Mouse (Mus musculus): ENCODE results near the gene Dhcr7.

Gene Dhcr7

GRCm38 (mm10) chr7:143833581-143834190 is 10.7 kb downstream of the Dhcr7 start:
- no peak for DNase-seq

GRCm38 (mm10) chr7:143834316-143834715 is 11.4 kb downstream of the Dhcr7 start:
- no peak for DNase-seq

DNA sequence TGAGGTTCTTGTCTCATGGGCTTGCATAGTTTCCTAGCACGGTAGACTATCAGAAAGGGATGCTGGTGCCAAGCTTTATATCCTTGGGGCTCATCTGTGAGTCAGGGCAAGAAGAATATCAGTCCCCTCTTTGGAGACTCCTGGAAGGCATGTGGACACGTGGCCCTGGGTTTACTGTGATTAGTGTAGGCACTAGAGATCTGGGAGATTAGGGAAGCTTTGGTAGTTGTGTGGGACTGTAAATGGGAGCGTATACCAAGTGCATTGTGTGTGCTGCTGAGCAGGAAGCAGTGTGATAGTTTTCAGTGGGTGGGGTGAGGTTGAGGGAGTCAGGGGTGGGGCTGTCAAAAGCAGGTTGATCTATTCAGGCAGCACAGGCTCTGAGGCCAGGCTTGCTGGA is 12.0 kb downstream of the Dhcr7 start:
- no peak for DNase-seq

DNA sequence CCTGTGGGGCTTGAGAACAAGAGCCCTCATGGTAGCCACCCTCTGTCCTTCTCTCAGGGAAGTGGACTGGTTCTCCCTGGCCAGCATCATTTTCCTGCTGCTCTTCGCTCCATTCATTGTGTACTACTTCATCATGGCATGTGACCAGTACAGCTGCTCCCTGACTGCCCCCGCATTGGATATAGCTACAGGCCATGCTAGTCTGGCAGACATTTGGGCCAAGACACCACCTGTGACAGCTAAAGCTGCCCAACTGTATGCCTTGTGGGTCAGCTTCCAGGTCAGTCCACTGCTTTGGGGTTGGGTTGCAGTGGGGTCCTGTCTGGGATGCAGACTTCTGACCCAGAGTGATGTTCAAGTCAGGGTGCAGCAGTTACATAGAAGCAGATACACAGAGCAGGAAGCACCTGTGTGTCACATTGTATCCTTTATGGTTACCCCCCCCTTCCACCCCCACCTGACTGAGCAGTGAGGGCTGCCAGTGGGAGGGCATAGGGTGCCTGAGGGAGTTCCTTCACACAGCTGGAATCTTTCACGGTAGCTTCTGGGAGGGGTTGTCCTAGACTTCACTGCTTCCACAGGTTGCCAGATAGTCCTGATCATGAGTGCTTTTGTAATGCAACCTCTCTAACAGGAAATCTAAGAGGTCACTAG is 14.9 kb downstream of the Dhcr7 start:
- DNase-seq = no peak

DNA sequence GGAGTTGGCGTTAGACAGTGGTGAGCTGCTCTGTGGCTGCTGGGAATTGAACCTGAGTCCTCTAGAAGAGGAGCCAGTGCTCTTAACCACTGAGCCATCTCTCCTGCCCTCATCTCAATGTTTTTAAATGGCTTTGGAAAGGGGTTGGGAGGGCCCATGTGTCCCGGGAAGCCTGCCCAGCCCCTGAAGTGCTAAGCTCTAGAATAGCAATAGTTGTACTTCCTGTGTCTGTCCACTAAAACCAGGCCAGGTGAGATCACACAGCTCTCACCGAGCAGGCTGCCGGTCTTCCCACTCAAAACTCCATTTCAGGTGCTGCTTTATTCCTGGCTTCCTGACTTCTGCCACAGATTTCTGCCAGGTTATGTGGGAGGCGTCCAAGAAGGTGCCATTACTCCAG is 17.2 kb downstream of the Dhcr7 start:
- DNase-seq = no peak

- no peak for DNase-seq
These were observed 18.4 kb downstream of the Dhcr7 start for GRCm38 (mm10) chr7:143841301-143841700.

DNA sequence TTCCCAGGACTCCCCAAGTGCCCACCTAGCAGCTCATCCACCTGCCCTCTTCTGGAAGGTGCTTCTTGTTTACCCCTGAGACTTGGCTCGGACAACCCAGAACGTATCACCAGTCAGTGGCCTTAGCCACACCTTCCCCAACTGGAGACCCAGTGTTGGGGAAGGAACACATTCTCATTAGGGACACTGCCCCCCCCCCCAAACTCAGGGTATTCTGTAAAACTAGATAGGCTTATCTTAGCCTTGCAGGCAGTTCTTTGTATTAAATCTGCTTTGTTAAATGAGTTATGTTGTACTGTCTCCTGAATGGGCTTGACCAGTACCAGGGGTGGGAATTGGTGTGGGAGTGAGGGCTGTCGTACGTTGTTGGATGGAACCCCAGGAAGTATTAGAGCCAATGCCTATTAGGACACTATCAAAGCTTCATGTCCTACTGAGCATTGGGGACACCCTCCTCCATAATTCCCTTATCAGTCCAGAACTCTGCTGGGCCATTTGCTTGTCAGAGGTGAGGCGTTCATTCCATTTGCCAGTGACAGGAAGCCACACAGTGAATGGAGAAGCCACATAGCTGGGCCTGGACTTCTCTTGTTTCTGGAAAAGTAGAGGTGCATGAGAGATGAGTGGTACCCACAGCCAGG is 25.3 kb downstream of the Dhcr7 start:
- DNase-seq = no peak

DNA sequence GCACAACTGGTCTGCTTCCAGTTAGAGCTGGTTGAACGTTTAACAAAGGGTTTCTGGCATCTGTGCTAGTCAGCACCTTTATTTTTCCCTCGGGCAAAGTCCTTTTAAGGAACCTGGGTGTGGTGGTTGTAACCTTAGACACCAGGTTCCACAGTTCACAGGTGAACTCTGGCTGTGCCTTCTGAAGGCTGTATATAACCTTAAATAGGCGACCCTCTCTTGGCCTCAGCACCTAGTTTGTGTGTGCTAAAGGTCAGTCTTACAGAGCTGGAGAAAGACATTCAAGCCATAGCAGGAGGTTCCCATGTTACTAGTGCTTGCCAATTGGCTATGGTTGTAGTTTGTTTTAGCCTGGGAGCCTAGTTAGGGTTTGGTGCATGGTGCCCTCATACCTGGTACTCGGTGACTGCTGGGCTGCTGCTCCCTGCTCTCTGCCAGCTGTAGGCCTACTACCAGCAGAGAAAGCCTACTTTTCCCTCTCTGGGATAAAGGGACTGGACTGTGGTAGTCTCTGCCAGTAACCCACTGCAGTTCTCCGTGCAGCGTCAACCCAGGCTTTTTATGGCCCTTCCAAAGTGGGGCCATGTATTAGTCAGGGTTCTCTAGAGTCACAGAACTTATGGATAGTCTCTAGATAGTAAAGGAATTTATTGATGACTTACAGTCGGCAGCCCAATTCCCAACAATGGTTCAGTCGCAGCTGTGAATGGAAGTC is 26.0 kb downstream of the Dhcr7 start:
- no peak for DNase-seq

DNA sequence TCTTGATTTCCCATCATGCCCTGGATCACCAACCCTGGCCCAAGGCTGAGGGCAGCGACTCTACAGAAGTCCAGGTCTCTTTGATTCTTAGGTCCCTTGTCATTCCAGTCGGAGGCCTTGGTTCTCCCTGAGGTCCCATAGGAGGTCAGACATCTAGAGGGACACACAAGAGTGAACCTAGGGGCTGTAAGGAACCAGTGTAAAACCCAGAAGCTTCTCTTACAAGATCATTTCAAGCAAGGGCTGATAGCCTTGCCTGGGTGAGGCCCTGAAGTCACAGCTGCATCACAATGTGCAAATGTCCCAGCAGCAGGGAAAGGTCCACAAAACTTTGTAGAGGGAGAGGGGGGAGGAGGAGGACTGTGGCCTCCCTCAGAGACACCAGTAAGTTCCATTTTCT is 43.6 kb downstream of the Dhcr7 start, which contains the start of gene Gm498:
TSS of gene Gm498 (plus strand) at position 301 of the 400 bp plus-strand sequence.
- DNase-seq = no peak

GRCm38 (mm10) chr7:143868874-143869273 is 45.9 kb downstream of the Dhcr7 start:
- DNase-seq = no peak

DNA sequence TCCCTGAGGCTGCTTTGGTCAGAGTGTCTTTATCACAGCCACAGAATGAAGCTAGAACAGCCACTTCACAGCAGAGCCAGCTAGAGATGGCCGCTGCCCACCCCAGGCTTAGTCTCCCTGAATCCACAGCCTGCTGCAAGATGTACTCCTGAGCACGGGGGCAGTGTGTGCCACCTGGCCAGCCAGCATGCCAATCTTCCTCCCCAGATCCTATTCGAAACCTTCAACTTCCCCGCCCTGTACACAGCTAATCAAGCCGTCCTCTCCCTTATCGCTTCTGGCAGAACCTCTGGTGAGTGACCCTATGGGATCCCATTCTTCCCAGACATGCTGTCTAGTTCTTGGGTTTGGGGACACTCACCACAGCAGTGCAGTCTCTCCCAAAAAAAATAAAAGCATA is 60.8 kb downstream of the Dhcr7 start:
- DNase-seq = no peak

DNA sequence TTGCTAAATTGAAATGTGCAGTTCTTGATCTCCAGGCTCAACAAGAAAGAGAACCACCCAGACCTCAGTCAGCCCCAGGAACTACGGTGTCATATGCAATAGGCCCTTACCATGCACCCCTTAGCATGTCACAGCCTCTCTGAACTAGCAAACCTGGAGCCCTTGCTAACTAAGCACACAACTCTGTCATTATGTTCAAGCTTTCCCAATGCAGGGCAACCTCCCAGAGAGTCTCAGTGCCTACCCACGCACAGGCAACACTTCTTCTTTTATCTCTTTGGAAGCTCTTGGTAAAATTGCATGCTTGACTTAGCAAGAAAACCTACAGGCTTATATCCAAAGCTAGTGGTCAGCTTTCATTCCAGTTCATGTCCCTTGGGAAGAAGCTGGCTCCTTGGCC is 68.2 kb downstream of the Dhcr7 start:
- no peak for DNase-seq

DNA sequence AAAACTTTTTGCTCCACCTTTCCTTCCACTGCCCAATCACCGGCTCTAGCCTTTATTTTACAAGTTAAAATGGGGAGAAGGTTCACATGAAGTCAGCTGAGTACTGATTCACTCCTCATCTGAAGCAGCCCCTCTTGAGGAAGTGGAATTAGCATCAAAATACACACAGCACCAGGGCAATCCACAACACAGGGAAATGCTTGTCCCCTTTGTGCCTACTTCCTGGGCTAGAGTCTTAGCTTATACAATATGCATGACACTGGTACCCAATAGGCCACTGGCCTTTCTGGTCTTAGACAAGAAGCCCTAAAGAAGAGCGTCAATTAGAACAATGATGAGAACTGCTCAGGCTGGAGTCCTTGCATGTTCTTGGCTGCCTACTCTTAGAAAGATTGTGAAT is 69.4 kb downstream of the Dhcr7 start:
- no peak for DNase-seq

Measured in layer of hippocampus, adult 9-11 months (tissue).